Mouse (Mus musculus) adrenal gland, postnatal 25 days (tissue): ENCODE data around the gene Abca13. TPM values are rescaled to one million over a fixed set of nuclear protein-coding genes. Genes with fewer than 3 reads are reported as not detected.

Source experiments
- DNase-seq: peaks from one replicate; pipeline ENCODE4 v3.0.0; 2021; ENCODE audit warnings: mixed read lengths
- total RNA-seq: library from RNA; stranded (reverse); gene quantifications from 2 replicates; pipeline ENCODE4 v1.2.3, GENCODE M21; 2021

Gene Abca13
- total RNA-seq, 1 experiment from 2014 or later: 0.27 TPM

- DNase-seq: no peak
Observed at GRCm38 (mm10) chr11:9533189-9533588, 341.4 kb downstream of the Abca13 start.

- DNase-seq: no peak
Observed at GRCm38 (mm10) chr11:9533658-9534202, 342.0 kb downstream of the Abca13 start.

GRCm38 (mm10) chr11:9536811-9537210 lies 345.1 kb downstream of the Abca13 start:
- DNase-seq: no peak

- no peak for DNase-seq
Observed at GRCm38 (mm10) chr11:9538328-9538727, 346.6 kb downstream of the Abca13 start.

- no peak for DNase-seq
Observed at GRCm38 (mm10) chr11:9560026-9560425, 368.3 kb downstream of the Abca13 start.

GRCm38 (mm10) chr11:9568302-9568701 lies 376.6 kb downstream of the Abca13 start:
- DNase-seq: no peak

GRCm38 (mm10) chr11:9570319-9570718 lies 378.6 kb downstream of the Abca13 start:
- no peak for DNase-seq

- DNase-seq: no peak
Observed at GRCm38 (mm10) chr11:9574894-9575293, 383.2 kb downstream of the Abca13 start.

GRCm38 (mm10) chr11:9591757-9592316 lies 400.1 kb downstream of the Abca13 start:
- no peak for DNase-seq

GRCm38 (mm10) chr11:9597299-9597698 lies 405.6 kb downstream of the Abca13 start:
- DNase-seq: no peak

- DNase-seq: no peak
Observed at GRCm38 (mm10) chr11:9601096-9601495, 409.4 kb downstream of the Abca13 start.

- no peak for DNase-seq
Observed at GRCm38 (mm10) chr11:9602137-9602536, 410.4 kb downstream of the Abca13 start.

GRCm38 (mm10) chr11:9608249-9608648 lies 416.5 kb downstream of the Abca13 start:
- DNase-seq: no peak

- no peak for DNase-seq
Observed at GRCm38 (mm10) chr11:9609075-9609474, 417.3 kb downstream of the Abca13 start.

GRCm38 (mm10) chr11:9616133-9616532 lies 424.4 kb downstream of the Abca13 start:
- DNase-seq: no peak

- no peak for DNase-seq
Observed at GRCm38 (mm10) chr11:9616665-9617064, 424.9 kb downstream of the Abca13 start.

GRCm38 (mm10) chr11:9619986-9620385 lies 428.2 kb downstream of the Abca13 start:
- DNase-seq: no peak

- DNase-seq: no peak
Observed at GRCm38 (mm10) chr11:9622888-9623287, 431.1 kb downstream of the Abca13 start.

GRCm38 (mm10) chr11:9624753-9625152 lies 433.0 kb downstream of the Abca13 start:
- DNase-seq: no peak

- DNase-seq: no peak
Observed at GRCm38 (mm10) chr11:9625812-9626211, 434.1 kb downstream of the Abca13 start.

- no peak for DNase-seq
Observed at GRCm38 (mm10) chr11:9647272-9647671, 455.5 kb downstream of the Abca13 start.

- no peak for DNase-seq
Observed at GRCm38 (mm10) chr11:9647991-9648390, 456.2 kb downstream of the Abca13 start.

- DNase-seq: no peak
Observed at GRCm38 (mm10) chr11:9666648-9667255, 475.0 kb downstream of the Abca13 start.

GRCm38 (mm10) chr11:9669430-9669829 lies 477.7 kb downstream of the Abca13 start:
- no peak for DNase-seq
